Mouse (Mus musculus): ENCODE data around the gene Sgms2.

DNA sequence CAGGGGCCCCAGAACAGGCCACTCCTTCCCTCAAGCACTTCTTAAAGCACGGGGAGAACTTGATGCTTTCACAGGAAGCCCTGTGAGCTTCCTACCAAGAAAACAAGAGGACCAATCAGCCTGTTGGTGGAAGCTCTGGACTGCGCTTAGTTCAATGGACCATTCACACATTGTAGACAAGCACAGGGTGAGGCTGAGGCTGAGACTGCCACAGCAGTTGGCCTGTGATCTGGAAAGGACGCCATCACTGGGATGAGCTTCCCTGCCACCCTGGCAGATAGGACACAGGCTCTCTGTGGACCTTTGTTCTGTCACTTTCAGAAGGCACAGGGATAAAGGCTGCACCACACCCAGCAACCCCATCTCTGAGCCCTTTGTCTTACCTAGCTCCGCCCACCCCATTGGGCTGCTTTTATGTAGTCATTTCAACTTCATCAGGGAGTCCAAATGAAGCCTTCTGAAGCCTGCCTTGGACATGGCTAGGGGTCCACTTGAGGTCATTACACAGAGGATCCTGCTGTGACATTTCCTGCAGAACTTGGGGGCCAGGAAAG lies 175.2 kb downstream of the Sgms2 start:
- TF ChIP-seq CTCF (IDR thresholded peaks at IDR 0.05; ENCODE audit: low read depth, low read length) (no peak), POLR2A (IDR thresholded peaks at IDR 0.05; ENCODE audit: borderline replicate concordance, low read depth, low read length) (no peak)
